Comparison of ENCODE assay signal across 15 mouse cellular contexts in the genomic region with DNA sequence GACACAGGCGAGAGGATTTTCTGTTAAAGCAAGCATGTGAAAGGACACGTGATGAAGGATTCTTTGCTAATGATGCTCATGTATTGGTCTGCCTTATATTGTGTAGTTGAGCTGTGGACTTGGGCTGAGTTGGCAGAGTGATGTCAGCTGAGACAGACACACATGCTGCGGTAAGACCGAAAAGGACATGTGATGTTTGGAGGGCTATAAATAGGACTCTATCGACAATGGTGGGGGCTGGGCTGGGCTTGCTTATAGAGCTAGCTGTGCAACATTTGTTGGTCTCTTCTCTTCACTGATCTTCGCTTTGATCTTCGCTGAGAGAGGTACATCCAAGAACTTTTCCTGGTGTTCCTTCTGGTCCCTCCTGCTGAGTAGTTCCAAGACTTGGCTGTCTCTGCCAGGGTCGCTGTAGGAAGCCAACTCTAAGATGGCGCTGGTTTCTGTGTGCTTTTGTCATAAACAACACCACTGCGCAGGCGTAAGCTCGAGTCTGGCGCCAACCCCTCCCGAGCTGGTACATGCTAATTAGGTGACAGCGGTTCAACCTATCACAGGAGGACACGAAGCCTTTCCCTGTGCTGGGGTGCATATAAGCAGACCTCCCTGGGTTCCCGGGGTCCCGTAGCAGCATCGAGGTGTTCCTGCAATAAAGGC.
A peak's percentile ranks its signal among the peaks of the same experiment; 100 is the strongest.
DNase-seq lines count a peak whose midpoint lies in the region; ATAC-seq lines count a peak whose summit lies in the region.
"Had no signal": no experiment of that assay in that cellular context is flagged by ENCODE, and none has a peak within 500 bp of the region (broad histone marks: within the 10 kb centered on the region; RNA-seq: fewer than 3 reads in every experiment).

No protein-coding gene starts in this region.

- H3K4me2 ChIP-seq in midbrain, embryonic 11.5 days = no peak overlapping the region
- no peak overlapping the region for H3K4me2 ChIP-seq in midbrain, embryonic 15.5 days
- H3K4me2 ChIP-seq: embryonic facial prominence, embryonic 13.5 days had no signal

- DNase-seq in heart, embryonic 10.5 days (ENCODE audit: low spot score) = no peak
- DNase-seq in heart, postnatal 36 days = no peak
- DNase-seq in midbrain, embryonic 11.5 days (ENCODE audit: low spot score, missing footprints) = peak; percentile 80
- DNase-seq in cerebellum, postnatal 25 days = peak; percentile 37 to 51
- DNase-seq in spleen, postnatal 14 days (ENCODE audit: low spot score in 2 of 2) = no peak
- no peak for DNase-seq in urinary bladder, adult 2 months (ENCODE audit: low spot score)
- no peak for DNase-seq in spleen, postnatal 10 days (ENCODE audit: low spot score in 2 of 2)
- DNase-seq: adrenal gland, postnatal 14 days; gastrocnemius, postnatal 10 days; lung, adult 18-20 months had no signal

- intact Hi-C loops in heart, postnatal 36 days (cut with DNase I) = no loop called here

- H3K9ac ChIP-seq in midbrain, embryonic 11.5 days (ENCODE audit: low read length) = no peak overlapping the region
- H3K9ac ChIP-seq in midbrain, embryonic 15.5 days = no peak overlapping the region
- H3K9ac ChIP-seq: embryonic facial prominence, embryonic 13.5 days had no signal

- no peaks in the 10 kb centered on the region for H3K36me3 ChIP-seq in heart, embryonic 10.5 days
- no peaks in the 10 kb centered on the region for H3K36me3 ChIP-seq in midbrain, embryonic 11.5 days (ENCODE audit: control insufficient read depth, insufficient read depth, low read length)
- no peaks in the 10 kb centered on the region for H3K36me3 ChIP-seq in midbrain, embryonic 15.5 days (replicated peaks)
- H3K36me3 ChIP-seq: embryonic facial prominence, embryonic 13.5 days had no signal

- no peaks in the 10 kb centered on the region for H3K9me3 ChIP-seq in heart, embryonic 10.5 days
- no peaks in the 10 kb centered on the region for H3K9me3 ChIP-seq in midbrain, embryonic 11.5 days (ENCODE audit: control insufficient read depth, low read length)
- H3K9me3 ChIP-seq in midbrain, embryonic 15.5 days = no peaks in the 10 kb centered on the region
- H3K9me3 ChIP-seq: embryonic facial prominence, embryonic 13.5 days had no signal

- ATAC-seq in midbrain, embryonic 11.5 days (ENCODE audit: low FRiP score) = no peak
- no peak for ATAC-seq in midbrain, embryonic 15.5 days (replicated peaks)
- ATAC-seq: intestine, embryonic 16.5 days had no signal

- 74% methylated on average over 19 of the region's 19 CpGs for WGBS in heart, embryonic 10.5 days
- 85% methylated on average over 19 of the region's 19 CpGs for WGBS in midbrain, embryonic 11.5 days
- WGBS in midbrain, embryonic 15.5 days = 84% methylated on average over 19 of the region's 19 CpGs

- peaks cover 32% of the 10 kb centered on the region for H3K4me1 ChIP-seq in heart, embryonic 10.5 days
- H3K4me1 ChIP-seq in midbrain, embryonic 11.5 days (ENCODE audit: control insufficient read depth, insufficient read depth, low read length) = peaks cover 23% of the 10 kb centered on the region
- peaks cover 27% of the 10 kb centered on the region for H3K4me1 ChIP-seq in midbrain, embryonic 15.5 days

- peaks cover 9% of the 10 kb centered on the region; the same call in 1 of the 2 replicates for H3K27me3 ChIP-seq in heart, embryonic 10.5 days (ENCODE audit: insufficient read depth, poor library complexity, severe bottlenecking)
- peaks cover 17% of the 10 kb centered on the region; the same call in 1 of the 2 replicates for H3K27me3 ChIP-seq in midbrain, embryonic 11.5 days (ENCODE audit: control insufficient read depth, insufficient read depth, low read length)
- H3K27me3 ChIP-seq in midbrain, embryonic 15.5 days (replicated peaks) = peaks cover 6% of the 10 kb centered on the region; the same call in 1 of the 2 replicates
- H3K27me3 ChIP-seq: embryonic facial prominence, embryonic 13.5 days had no signal

- no peak overlapping the region for H3K4me3 ChIP-seq in heart, embryonic 10.5 days
- H3K4me3 ChIP-seq in midbrain, embryonic 11.5 days (ENCODE audit: low read depth, low read length) = no peak overlapping the region
- no peak overlapping the region for H3K4me3 ChIP-seq in midbrain, embryonic 15.5 days
- H3K4me3 ChIP-seq: embryonic facial prominence, embryonic 13.5 days; left cerebral cortex, adult 2 months had no signal

- peak overlapping the region; percentile 62; the same call in 1 of the 2 replicates for H3K27ac ChIP-seq in heart, embryonic 10.5 days
- H3K27ac ChIP-seq in midbrain, embryonic 11.5 days (ENCODE audit: low read depth, low read length) = no peak overlapping the region
- no peak overlapping the region for H3K27ac ChIP-seq in midbrain, embryonic 15.5 days
- H3K27ac ChIP-seq: embryonic facial prominence, embryonic 13.5 days; left cerebral cortex, adult 2 months; stomach, postnatal 0 days had no signal

Comparison
In these comparisons a context has a peak if more than half of its experiments do, and no peak if none do; other contexts are left out.
1. DNase-seq: peak in midbrain, embryonic 11.5 days (single experiment) and cerebellum, postnatal 25 days (2 of 2); none in heart, embryonic 10.5 days (single experiment), heart, postnatal 36 days (0 of 2), spleen, postnatal 14 days (0 of 2), urinary bladder, adult 2 months (single experiment) and spleen, postnatal 10 days (0 of 2).